Mouse (Mus musculus) hindbrain, embryonic 14.5 days (tissue): ENCODE results near the gene Dand5. TPM values are rescaled to one million over a fixed set of nuclear protein-coding genes. Genes with fewer than 3 reads are reported as not detected.

Source experiments
- ATAC-seq: fragments of 200-750 bp; cut with Nextera tagmentation; 2 replicates; pipeline ENCODE4 v1.8.0; 2017; ENCODE audit warnings: moderate number of reproducible peaks, mild to moderate bottlenecking, moderate TSS enrichment, moderate library complexity; ENCODE audit not compliant: low FRiP score
- DNase-seq: peaks from one replicate; pipeline ENCODE4 v3.0.0-alpha.2; 2015; ENCODE audit warnings: low spot score
- H3K27ac ChIP-seq: fragments of 300-500 bp; sonication (generic); 2 replicates; pipeline ENCODE4 v1.5.1; 2014; ENCODE audit warnings: mild to moderate bottlenecking, moderate library complexity
- H3K27me3 ChIP-seq: fragments of 300-500 bp; sonication (generic); 2 replicates; pipeline ENCODE4 v1.6.1; 2014; ENCODE audit warnings: mild to moderate bottlenecking, low read length, mixed read lengths; ENCODE audit not compliant: control insufficient read depth, insufficient read depth
- H3K36me3 ChIP-seq: fragments of 300-500 bp; sonication (generic); replicated peaks from 2 replicates; pipeline ENCODE4 v1.6.1; 2014; ENCODE audit not compliant: control insufficient read depth, insufficient read depth
- H3K4me1 ChIP-seq: fragments of 300-500 bp; sonication (generic); replicated peaks from 2 replicates; pipeline ENCODE4 v1.6.1; 2014; ENCODE audit warnings: antibody characterized with exemption, low read length, mixed read lengths; ENCODE audit not compliant: control insufficient read depth, insufficient read depth
- H3K4me2 ChIP-seq: fragments of 300-500 bp; sonication (generic); replicated peaks from 2 replicates; pipeline ENCODE4 v1.6.1; 2014; ENCODE audit warnings: mild to moderate bottlenecking, moderate library complexity
- H3K4me3 ChIP-seq: fragments of 300-500 bp; sonication (generic); replicated peaks from 2 replicates; pipeline ENCODE4 v1.5.1; 2014; ENCODE audit warnings: mild to moderate bottlenecking, low read length
- H3K9ac ChIP-seq: fragments of 300-500 bp; sonication (generic); 2 replicates; pipeline ENCODE4 v1.6.1; 2014
- H3K9me3 ChIP-seq: fragments of 300-500 bp; sonication (generic); 2 replicates; pipeline ENCODE4 v1.6.1; 2016; ENCODE audit warnings: low read length; ENCODE audit not compliant: control insufficient read depth
- WGBS: fragments of 180-500 bp; shearing (Covaris S2); extraction: QIAGEN DNeasy Blood & Tissue Kit; methylation state at CpG from one replicate; pipeline ENCODE4 v1.1.7; 2014; 5-methylcytosine and 5-hydroxymethylcytosine counted together
- polyA plus RNA-seq: library from polyadenylated mRNA; unstranded; fragments of >200 nt; fragmentation: Nextera tagmentation; extraction: Ambion mirVana; gene quantifications from 2 replicates; pipeline ENCODE4 v1.2.1, GENCODE M21; 2014

Dand5 gene
- polyA plus RNA-seq, 1 experiment from 2014 or later = 14.6 TPM

GRCm38 (mm10) chr8:84775105-84775591 lies 47.5 kb downstream of the Dand5 start:
- Histone ChIP-seq H3K27ac (peak overlapping the region; percentile 85), H3K9ac (peak overlapping the region; percentile 24), H3K9me3 (no peaks in the 10 kb centered on the region), H3K4me2 (peak overlapping the region; percentile 48), H3K4me3 (no peak overlapping the region), H3K27me3 (peaks cover 87% of the 10 kb centered on the region), H3K4me1 (peaks cover 30% of the 10 kb centered on the region), H3K36me3 (no peaks in the 10 kb centered on the region)
- ATAC-seq (0 out of 2 replicates have a peak, but pooled peaks have one; percentile 17), DNase-seq (no peak)
- 5% methylated on average over 13 of the region's 13 CpGs for WGBS

GRCm38 (mm10) chr8:84774473-84774911 lies 48.1 kb downstream of the Dand5 start:
- H3K9ac ChIP-seq = no peak overlapping the region; the same call in 1 of the 2 replicates
- peak overlapping the region; percentile 85 for H3K27ac ChIP-seq
- H3K4me1 ChIP-seq = peaks cover 25% of the 10 kb centered on the region
- H3K4me3 ChIP-seq = no peak overlapping the region
- 3% methylated on average over 10 of the region's 10 CpGs for WGBS
- H3K27me3 ChIP-seq = peaks cover 87% of the 10 kb centered on the region
- peak overlapping the region; percentile 48 for H3K4me2 ChIP-seq
- ATAC-seq (peak; percentile 68), DNase-seq (peak; percentile 62)
- H3K9me3 ChIP-seq = no peaks in the 10 kb centered on the region
- no peaks in the 10 kb centered on the region for H3K36me3 ChIP-seq

- DNase-seq (peak; percentile 71), ATAC-seq (peak; percentile 87)
- peak overlapping the region; percentile 48 for H3K4me2 ChIP-seq
- H3K9ac ChIP-seq = peak overlapping the region; percentile 53
- peak overlapping the region; percentile 27 for H3K4me3 ChIP-seq
- peak overlapping the region; percentile 85 for H3K27ac ChIP-seq
- WGBS = under 1% methylated on average over 17 of the region's 19 CpGs
- no peaks in the 10 kb centered on the region for H3K36me3 ChIP-seq
- peaks cover 19% of the 10 kb centered on the region for H3K4me1 ChIP-seq
- H3K9me3 ChIP-seq = no peaks in the 10 kb centered on the region
- peaks cover 87% of the 10 kb centered on the region for H3K27me3 ChIP-seq
These were observed 48.8 kb downstream of the Dand5 start for GRCm38 (mm10) chr8:84773833-84774232.

- Histone ChIP-seq H3K27me3 (peaks cover 87% of the 10 kb centered on the region), H3K4me1 (peaks cover 19% of the 10 kb centered on the region), H3K9me3 (no peaks in the 10 kb centered on the region), H3K36me3 (no peaks in the 10 kb centered on the region), H3K4me2 (peak overlapping the region; percentile 48), H3K9ac (peak overlapping the region; percentile 53), H3K4me3 (peak overlapping the region; percentile 27), H3K27ac (peak overlapping the region; percentile 85)
- WGBS = 2% methylated on average over 9 of the region's 9 CpGs
- ATAC-seq = no peak
- DNase-seq = no peak
These were observed 49.3 kb downstream of the Dand5 start for GRCm38 (mm10) chr8:84773304-84773703.

- DNase-seq = no peak
- ATAC-seq = no peak
- 5% methylated on average over 2 of the region's 3 CpGs for WGBS
- H3K36me3 ChIP-seq = no peaks in the 10 kb centered on the region
- no peaks in the 10 kb centered on the region for H3K9me3 ChIP-seq
- H3K4me3 ChIP-seq = peak overlapping the region; percentile 27
- peak overlapping the region; percentile 48 for H3K4me2 ChIP-seq
- peaks cover 85% of the 10 kb centered on the region for H3K27me3 ChIP-seq
- H3K9ac ChIP-seq = peak overlapping the region; percentile 53
- peak overlapping the region; percentile 85; the same call in 1 of the 2 replicates for H3K27ac ChIP-seq
- H3K4me1 ChIP-seq = peaks cover 19% of the 10 kb centered on the region
These were observed 50.0 kb downstream of the Dand5 start for GRCm38 (mm10) chr8:84772628-84773027.

- no peak for ATAC-seq
- H3K27ac ChIP-seq = peak overlapping the region; percentile 62; the same call in 1 of the 2 replicates
- H3K4me2 ChIP-seq = peak overlapping the region; percentile 48
- no peak for DNase-seq
- 5% methylated on average over 34 of the region's 34 CpGs for WGBS
- H3K9me3 ChIP-seq = no peaks in the 10 kb centered on the region
- H3K4me1 ChIP-seq = peaks cover 19% of the 10 kb centered on the region
- peaks cover 85% of the 10 kb centered on the region for H3K27me3 ChIP-seq
- peak overlapping the region; percentile 27 for H3K4me3 ChIP-seq
- peak overlapping the region; percentile 53 for H3K9ac ChIP-seq
- H3K36me3 ChIP-seq = no peaks in the 10 kb centered on the region
These were observed 50.7 kb downstream of the Dand5 start for GRCm38 (mm10) chr8:84771941-84772378.

GRCm38 (mm10) chr8:84771000-84771687 lies 51.5 kb downstream of the Dand5 start:
- H3K36me3 ChIP-seq = no peaks in the 10 kb centered on the region
- peaks cover 21% of the 10 kb centered on the region for H3K4me1 ChIP-seq
- peaks cover 82% of the 10 kb centered on the region for H3K27me3 ChIP-seq
- DNase-seq = no peak
- peak overlapping the region; percentile 27 for H3K4me3 ChIP-seq
- WGBS = 22% methylated on average over 5 of the region's 5 CpGs
- H3K4me2 ChIP-seq = peak overlapping the region; percentile 48
- peak overlapping the region; percentile 53 for H3K9ac ChIP-seq
- ATAC-seq = no peak
- H3K27ac ChIP-seq = peak overlapping the region; percentile 23
- no peaks in the 10 kb centered on the region for H3K9me3 ChIP-seq

- DNase-seq = no peak
- Histone ChIP-seq H3K9ac (peak overlapping the region; percentile 53), H3K9me3 (no peaks in the 10 kb centered on the region), H3K4me3 (peak overlapping the region; percentile 27), H3K27ac (peak overlapping the region; percentile 23; the same call in 1 of the 2 replicates), H3K36me3 (no peaks in the 10 kb centered on the region), H3K27me3 (peaks cover 74% of the 10 kb centered on the region), H3K4me1 (peaks cover 21% of the 10 kb centered on the region), H3K4me2 (peak overlapping the region; percentile 48)
- WGBS = 34% methylated on average over 12 of the region's 12 CpGs
- ATAC-seq = no peak
These were observed 52.3 kb downstream of the Dand5 start for GRCm38 (mm10) chr8:84770100-84770953.

- Histone ChIP-seq H3K4me1 (peaks cover 24% of the 10 kb centered on the region), H3K27me3 (peaks cover 72% of the 10 kb centered on the region), H3K4me2 (peak overlapping the region; percentile 48), H3K9ac (0 out of 2 replicates have a peak overlapping the region, but pooled peaks have one; percentile 6), H3K27ac (no peak overlapping the region), H3K36me3 (no peaks in the 10 kb centered on the region), H3K9me3 (no peaks in the 10 kb centered on the region), H3K4me3 (peak overlapping the region; percentile 27; the same call in 1 of the 2 replicates)
- ATAC-seq (no peak), DNase-seq (no peak)
- WGBS = 80% methylated on average over 8 of the region's 8 CpGs
These were observed 53.3 kb downstream of the Dand5 start for GRCm38 (mm10) chr8:84769324-84769723.
